Mouse (Mus musculus) liver, adult (tissue): Measurements from ENCODE around the gene Nthl1.

Experiments used
- GATA4 ChIP-seq: IDR thresholded peaks from 2 replicates; pipeline ENCODE4 v1.6.1; 2014; ENCODE audit warnings: mild to moderate bottlenecking, low read length; ENCODE audit not compliant: insufficient replicate concordance

The Nthl1 gene

DNA sequence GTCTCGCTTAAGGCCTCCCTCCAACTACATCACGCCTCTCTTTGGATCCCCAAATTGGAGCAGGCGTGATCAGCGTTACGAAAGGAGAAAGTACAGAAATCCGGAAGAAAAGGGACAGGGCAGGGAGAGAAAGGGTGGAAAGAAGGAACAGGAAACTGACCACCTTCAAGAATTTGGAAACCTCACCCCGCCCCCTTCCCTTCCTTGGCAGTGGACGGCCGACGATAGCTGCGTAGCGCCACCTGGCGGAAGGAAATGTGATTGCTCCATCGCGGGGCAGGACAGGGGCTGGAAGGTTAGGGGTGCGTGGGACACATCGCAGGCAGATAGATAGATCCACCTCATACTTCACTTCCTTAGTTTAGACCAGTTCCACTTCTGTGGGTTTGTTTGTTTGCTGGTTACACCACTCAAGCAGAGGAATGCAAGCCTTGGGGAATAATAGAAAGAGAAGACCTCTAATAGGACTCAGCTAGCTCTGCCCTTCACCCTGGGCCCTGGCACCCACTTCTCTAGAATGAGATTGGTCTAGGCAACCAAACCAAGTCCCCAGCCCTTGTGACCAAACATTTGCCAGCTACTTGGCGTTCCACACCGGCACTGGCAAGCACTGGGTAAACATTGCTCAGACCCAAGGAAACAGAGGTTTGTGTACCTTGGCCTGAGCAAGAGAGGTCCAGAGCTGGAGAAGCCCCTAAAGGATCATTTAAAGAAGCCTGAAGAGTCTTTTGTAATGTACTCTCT is 21.7 kb downstream of the Nthl1 start:
- no peak for TF ChIP-seq GATA4

DNA sequence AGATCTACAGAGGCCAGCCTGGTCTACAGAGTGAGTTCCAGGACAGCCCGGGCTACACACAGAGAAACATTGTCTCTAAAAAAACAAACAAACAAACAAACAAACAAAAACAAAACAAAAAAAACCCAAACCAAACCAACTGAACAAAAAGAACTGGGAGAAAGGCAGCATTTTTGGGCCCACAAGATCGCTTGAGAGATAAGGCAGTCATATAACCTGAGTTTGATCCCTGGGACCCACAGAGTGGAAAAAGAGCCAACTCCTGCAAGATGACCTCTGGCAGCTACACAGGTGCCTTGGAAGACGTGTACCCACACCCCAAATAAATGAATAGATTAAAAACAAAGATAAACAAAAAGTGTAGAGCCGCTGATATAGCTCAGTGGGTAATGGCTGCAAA is 22.5 kb downstream of the Nthl1 start:
- no peak for TF ChIP-seq GATA4

DNA sequence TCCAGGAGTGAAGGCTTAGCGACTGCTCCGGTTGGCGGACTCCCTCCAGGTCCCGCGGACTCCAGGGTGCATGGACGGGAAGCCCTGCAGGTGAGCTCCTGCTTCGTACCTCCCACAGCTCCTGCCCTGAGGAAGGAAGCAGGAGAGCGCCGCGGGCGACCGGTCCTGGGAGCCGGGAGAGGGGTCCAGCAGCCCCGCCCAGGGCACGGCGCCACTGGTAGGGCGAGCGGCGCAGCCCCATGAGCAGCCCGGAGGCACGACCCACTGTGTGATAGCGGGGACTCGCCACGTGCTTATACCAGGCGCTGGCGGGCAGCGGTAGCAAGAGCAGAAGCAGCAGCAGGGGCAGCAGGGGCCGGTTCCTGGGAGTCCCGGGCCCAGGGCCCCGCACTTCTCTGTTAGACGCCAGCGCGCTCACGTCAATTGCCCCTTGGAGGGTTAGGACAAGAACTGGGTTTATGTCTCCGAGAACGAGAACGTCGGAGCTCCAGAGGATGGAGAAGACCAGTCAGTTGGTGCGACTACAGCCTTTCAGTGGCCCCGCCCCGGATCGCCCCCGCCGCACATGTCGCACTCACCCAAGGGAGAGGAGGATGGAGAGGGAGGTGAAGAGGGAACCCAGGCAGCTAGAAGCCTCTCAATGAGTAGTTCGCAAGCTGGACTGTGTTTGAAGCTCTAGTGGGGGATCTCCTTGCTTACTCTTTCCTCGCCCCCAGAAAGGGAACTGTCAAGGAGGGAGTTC is 25.7 kb downstream of the Nthl1 start, which contains the start of gene Npw:
Gene Npw, minus strand, starts transcription at position 441 of the 742 bp plus-strand sequence.
- TF ChIP-seq GATA4 = no peak

DNA sequence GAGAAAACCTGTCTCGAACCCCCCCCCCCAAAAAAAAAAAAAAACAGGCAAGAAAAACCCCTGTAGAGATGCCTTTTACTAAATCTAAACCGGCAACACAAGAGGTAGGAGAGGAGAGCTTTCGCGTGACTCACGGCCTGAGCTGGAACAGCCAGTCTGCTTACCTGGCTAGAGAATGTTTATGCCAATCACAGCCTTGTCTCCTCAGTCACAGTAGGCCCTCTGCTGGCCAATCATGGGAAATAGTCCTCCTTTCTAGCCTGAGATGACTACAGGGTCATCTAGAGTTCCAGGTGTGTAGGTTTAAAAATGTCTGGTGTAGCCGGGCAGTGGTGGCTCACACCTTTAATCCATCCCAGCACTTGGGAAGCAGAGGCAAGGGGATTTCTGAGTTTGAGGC is 34.9 kb downstream of the Nthl1 start:
- no peak for TF ChIP-seq GATA4

DNA sequence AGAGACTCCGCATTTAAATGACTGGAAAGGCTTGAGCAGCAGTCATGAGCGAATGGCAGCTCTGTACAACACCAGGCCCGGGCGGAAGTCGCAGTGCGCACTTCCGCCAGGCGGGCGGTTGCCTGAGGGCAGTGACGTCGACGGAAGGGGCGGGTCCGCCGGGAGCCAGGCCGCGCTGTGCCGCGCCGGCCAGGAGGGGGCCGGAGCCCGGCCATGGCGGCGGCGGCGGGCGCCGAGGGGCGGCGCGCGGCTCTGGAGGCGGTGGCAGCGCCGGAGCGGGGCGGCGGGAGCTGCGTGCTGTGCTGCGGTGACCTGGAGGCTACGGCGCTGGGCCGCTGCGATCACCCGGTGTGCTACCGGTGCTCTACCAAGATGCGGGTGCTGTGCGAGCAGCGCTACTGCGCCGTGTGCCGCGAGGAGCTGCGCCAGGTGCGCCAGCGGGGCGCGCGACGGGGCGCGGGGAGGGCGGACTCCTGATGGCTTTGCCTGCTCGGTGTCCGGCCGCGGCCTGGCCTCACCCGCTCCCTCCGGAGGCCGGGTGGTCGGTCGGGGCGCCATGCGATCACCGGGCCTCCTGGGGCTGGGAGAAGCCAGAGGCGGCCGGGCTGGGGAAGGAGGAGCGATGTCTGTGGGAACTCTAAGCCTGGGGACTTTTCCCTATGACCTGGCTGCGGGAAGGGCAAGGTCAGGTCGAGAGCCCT is 37.2 kb downstream of the Nthl1 start, which contains the start of gene Zfp598:
Gene Zfp598, plus strand, starts transcription at position 143 of the 701 bp plus-strand sequence.
- TF ChIP-seq GATA4 = no peak

DNA sequence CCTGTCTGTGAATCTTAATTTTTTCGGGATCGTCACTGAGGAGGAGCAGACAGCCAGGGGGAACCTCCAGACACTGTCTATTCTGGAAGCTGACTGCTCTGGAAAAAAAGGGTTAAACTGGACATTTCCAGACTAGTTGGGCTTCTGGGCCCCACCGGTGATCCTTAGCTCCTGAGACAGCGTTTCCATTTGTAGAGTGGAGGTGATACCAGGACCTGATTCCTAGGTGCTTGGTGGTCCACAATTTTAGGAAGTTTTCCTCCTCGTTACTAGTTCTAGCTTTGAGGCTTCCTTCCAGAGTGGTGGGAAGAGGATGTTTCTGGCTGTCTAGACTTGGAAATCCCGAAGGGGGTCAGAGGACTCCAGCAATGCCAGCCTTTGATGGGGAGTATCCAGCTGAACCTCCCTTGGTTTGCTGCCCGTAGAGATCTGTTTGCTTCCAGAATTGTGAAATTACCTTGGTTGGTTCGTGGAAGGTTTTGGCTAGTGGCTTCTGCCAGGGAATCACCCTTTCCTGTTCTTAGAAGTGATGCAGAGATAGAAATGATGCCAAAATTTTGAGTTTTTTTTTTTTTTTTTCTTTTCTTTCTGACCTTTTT is 37.9 kb downstream of the Nthl1 start:
- no peak for TF ChIP-seq GATA4

DNA sequence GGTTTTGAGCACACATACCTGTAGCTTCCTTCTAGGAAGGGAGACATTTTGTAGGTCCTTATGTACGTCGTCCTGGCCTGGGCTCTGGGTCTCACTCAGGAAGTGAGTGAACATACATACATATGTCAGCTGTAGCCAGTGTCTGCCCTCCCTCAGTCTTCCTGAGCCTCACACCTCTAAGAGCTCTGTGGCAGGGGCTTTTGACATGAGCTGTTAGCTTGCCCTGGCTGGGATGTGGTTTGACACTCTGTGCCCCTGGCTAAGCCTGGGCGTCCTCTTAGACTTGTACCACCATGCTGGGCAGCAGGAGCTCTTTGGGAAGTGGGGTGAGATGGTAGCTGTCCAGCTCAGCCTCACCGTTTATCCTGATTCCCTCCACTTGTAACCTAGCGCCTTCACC is 38.9 kb downstream of the Nthl1 start:
- no peak for TF ChIP-seq GATA4

DNA sequence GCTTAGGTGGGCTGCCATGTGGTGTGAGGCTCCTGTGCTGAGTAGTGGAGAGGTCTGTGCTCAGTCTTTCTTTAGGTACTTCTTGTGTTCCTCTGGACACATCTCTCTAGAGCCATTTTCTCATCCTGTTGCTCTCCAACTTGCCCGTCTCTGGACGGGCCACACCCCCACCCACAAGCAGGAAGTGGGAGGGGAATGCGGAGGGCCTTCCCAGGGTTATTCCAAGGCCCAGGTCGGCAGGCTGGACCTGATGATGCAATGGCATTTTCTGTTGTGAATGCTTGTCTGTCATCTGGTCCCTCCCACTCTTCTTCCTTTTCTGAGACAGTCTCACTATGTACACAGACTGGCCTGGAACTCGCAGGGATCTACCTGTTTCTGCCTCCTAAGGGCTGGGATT is 39.7 kb downstream of the Nthl1 start:
- no peak for TF ChIP-seq GATA4

DNA sequence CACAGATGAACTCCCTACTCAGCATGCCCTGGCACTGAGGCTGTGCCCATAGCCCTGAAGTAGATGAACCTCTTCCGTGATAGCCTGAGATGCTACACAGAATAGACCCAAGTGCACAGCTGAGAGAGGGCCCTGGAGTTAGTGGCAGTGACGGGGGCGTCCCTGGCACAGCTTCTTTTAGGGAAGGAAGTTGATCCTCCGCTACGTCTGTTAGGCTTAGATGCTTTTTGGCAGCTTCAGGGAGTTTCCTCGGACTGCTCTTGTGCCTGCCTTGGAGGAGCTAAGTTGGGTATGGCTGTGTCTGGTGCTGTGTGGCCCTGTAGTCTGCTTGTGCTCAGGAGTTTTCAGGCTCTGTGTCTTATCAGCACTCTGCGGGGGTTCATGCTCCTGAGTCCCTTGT is 41.8 kb downstream of the Nthl1 start:
- no peak for TF ChIP-seq GATA4

DNA sequence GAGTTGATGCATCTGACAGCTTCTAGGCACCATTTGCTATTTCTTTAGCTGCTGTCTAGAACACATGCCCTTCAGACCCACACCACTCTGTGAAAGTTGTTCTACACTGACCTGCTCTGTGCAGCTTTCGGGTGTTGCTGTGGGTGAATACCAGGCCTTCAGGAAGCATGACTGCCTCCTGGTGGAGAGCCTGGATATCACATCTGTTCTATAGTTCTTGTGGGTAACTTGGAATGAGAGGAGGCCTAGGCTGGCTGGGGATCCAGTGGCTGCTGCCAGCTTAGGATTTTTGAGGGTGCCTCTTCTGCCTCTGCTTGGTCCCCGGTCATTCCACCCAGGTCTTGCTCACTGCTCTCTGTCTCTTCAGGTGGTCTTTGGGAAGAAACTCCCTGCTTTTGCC is 43.7 kb downstream of the Nthl1 start:
- no peak for TF ChIP-seq GATA4

DNA sequence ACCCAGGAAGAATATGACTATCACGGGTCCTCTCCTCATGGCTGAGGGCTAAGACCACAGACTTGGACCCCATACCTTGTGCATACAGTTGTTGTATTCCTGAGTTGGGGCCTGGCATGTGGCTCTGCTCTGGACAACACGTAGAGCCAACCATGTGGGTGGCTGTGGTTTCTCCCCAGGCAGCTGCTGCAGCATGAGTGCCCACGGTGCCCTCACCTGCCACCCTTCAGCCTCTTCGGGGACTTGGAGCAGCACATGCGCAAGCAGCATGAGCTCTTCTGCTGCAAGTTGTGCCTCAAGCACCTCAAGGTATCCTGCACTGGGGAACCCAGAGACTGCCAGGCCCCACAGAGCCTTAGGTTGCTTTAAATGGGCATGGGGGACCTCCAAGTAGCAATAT is 44.4 kb downstream of the Nthl1 start:
- TF ChIP-seq GATA4 = no peak

DNA sequence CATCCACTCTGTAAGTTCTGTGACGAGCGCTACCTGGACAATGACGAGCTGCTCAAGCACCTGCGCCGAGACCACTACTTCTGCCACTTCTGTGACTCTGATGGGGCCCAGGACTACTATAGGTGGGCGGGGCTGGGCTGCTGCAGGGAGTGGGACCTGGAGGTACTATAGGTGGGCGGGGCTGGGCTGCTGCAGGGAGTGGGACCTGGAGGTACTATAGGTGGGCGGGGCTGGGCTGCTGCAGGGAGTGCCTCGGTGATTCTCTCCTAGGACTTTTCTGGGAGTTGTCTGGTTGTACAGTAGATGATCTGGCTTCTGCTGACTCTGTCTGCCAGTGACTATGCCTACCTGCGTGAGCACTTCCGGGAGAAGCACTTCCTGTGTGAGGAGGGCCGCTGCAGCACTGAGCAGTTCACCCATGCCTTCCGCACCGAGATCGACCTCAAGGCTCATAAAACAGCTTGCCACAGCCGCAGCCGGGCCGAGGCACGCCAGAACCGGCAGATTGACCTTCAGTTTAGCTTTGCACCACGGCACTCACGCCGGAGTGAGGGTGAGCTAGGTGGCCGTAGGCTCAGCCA is 45.1 kb downstream of the Nthl1 start:
- no peak for TF ChIP-seq GATA4

DNA sequence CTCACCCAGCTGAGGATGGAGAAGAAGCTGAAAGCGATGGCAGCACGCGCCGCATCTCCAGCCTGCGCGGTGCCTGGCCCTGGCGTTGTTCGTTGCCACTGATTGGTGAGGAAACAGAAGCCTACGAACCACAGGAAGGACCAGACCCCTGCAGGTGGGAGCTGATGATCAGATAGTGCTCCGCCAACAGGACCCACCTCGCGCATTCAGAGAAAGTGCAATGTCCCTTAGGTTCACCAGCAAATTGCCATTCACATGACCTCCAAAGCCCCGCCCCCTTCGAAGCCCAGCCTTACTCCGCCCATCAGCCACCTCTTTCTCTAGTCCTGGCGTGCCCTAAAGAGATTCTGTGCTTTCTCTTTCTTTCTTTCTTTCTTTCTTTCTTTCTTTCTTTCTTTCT is 54.0 kb downstream of the Nthl1 start:
- TF ChIP-seq GATA4 = no peak

DNA sequence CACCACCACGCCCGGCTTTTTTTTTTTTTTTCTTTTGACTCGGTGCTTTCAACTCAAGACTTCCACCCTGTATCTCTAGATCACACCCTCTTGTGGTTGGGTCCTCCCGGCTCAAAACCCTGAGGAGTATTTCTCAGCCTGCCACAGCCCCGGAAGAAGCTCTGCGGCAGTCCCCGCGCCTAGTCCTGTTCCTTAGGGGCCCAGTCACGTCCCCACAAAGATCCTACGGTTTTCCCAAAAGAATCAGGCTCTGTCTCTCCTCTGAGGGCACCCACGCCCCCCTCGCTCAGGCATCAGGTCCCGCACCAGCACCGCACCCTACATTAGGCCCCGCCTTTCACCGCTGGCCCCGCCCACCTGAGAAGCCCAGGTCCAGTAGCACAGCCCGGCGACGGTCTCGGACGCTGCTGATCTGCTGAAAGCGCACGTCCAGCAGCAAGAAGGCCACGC is 54.7 kb downstream of the Nthl1 start:
- no peak for TF ChIP-seq GATA4

DNA sequence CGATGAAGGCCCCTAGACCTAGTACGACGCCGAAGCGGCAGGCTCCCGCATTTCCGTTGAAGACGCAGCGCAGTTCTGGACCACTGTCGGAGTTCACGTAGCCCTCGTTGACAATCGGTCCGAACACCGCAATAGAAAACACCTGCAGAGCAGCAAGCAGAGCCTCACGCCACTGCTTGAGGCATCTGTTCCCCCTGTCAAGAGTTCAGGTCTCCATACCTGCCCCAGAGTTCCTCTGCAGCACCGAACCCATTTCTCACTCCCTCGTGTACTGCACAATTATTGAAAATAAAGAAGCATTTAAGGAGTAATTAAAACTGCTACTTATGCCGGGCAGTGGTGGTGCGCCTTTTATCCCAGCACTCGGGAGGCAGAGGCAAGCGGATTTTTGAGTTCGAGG is 55.1 kb downstream of the Nthl1 start:
- TF ChIP-seq GATA4 = no peak
